Mouse (Mus musculus) liver, embryonic 13.5 days (tissue): Measurements from ENCODE around the gene Zmynd11. TPM values are rescaled to one million over a fixed set of nuclear protein-coding genes. Genes with fewer than 3 reads are reported as not detected.
A peak's percentile ranks its signal among the peaks of the same experiment; 100 is the strongest.
"Not testable (repeated sequence)": the region's sequence is repeated elsewhere in the genome, so short reads cannot be mapped to it uniquely, and the experiment has no call there.

Experiments used
- ATAC-seq: fragments of 200-750 bp; cut with Nextera tagmentation; 2 replicates; pipeline ENCODE4 v1.8.0; 2017; ENCODE audit warnings: low read depth, mild to moderate bottlenecking, moderate number of reproducible peaks, moderate library complexity
- DNase-seq: peaks from one replicate; pipeline ENCODE4 v3.0.0; 2022
- H3K27ac ChIP-seq: fragments of 300-500 bp; sonication (generic); 2 replicates; pipeline ENCODE4 v1.5.1; 2015; ENCODE audit warnings: moderate library complexity, mild to moderate bottlenecking, inconsistent platforms
- H3K27me3 ChIP-seq: fragments of 300-500 bp; sonication (generic); 2 replicates; pipeline ENCODE4 v1.6.1; 2015; ENCODE audit warnings: mild to moderate bottlenecking, inconsistent platforms
- H3K36me3 ChIP-seq: fragments of 300-500 bp; sonication (generic); 2 replicates; pipeline ENCODE4 v1.6.1; 2015; ENCODE audit warnings: mild to moderate bottlenecking, inconsistent platforms
- H3K4me1 ChIP-seq: fragments of 300-500 bp; sonication (generic); replicated peaks from 2 replicates; pipeline ENCODE4 v1.6.1; 2015; ENCODE audit warnings: inconsistent platforms
- H3K4me2 ChIP-seq: fragments of 300-500 bp; sonication (generic); 2 replicates; pipeline ENCODE4 v1.6.1; 2015; ENCODE audit warnings: inconsistent platforms, mild to moderate bottlenecking, moderate library complexity
- H3K4me3 ChIP-seq: fragments of 300-500 bp; sonication (generic); replicated peaks from 2 replicates; pipeline ENCODE4 v1.5.1; 2015; ENCODE audit warnings: mild to moderate bottlenecking, inconsistent platforms
- H3K9ac ChIP-seq: fragments of 300-500 bp; sonication (generic); 2 replicates; pipeline ENCODE4 v1.6.1; 2015; ENCODE audit warnings: mild to moderate bottlenecking, inconsistent platforms
- H3K9me3 ChIP-seq: fragments of 300-500 bp; sonication (generic); replicated peaks from 2 replicates; pipeline ENCODE4 v1.6.1; 2016; ENCODE audit warnings: inconsistent platforms
- WGBS: fragments of 180-500 bp; shearing (Covaris S2); methylation state at CpG from one replicate; pipeline ENCODE4 v1.1.7; 2015; ENCODE audit not compliant: insufficient replicate concordance; 5-methylcytosine and 5-hydroxymethylcytosine counted together
- polyA plus RNA-seq: library from polyadenylated mRNA; unstranded; fragments of >200 nt; fragmentation: Nextera tagmentation; extraction: Ambion mirVana; gene quantifications from 2 replicates; pipeline ENCODE4 v1.2.1, GENCODE M21; 2015

Zmynd11 gene
- polyA plus RNA-seq, 1 experiment from 2014 or later, result 25.9 TPM

GRCm38 (mm10) chr13:9763100-9763827 lies 1.9 kb downstream of the Zmynd11 start:
- Histone ChIP-seq H3K27me3 (peaks cover 15% of the 10 kb centered on the region; the same call in 1 of the 2 replicates), H3K9ac (peak overlapping the region; percentile 96), H3K4me1 (peaks cover 46% of the 10 kb centered on the region), H3K36me3 (no peaks in the 10 kb centered on the region), H3K27ac (peak overlapping the region; percentile 87), H3K4me3 (peak overlapping the region; percentile 89), H3K4me2 (peak overlapping the region; percentile 91), H3K9me3 (no peaks in the 10 kb centered on the region)
- ATAC-seq (peak; percentile 77), DNase-seq (peak; percentile 35)
- WGBS, result 4% methylated on average over 21 of the region's 21 CpGs

GRCm38 (mm10) chr13:9760057-9760456 lies 5.1 kb downstream of the Zmynd11 start:
- no peak overlapping the region for H3K4me3 ChIP-seq
- H3K27ac ChIP-seq, result no peak overlapping the region
- no peaks in the 10 kb centered on the region for H3K9me3 ChIP-seq
- 0 out of 2 replicates have a peak overlapping the region, but pooled peaks have one; percentile 2 for H3K9ac ChIP-seq
- H3K36me3 ChIP-seq, result no peaks in the 10 kb centered on the region
- peaks cover 42% of the 10 kb centered on the region for H3K4me1 ChIP-seq
- DNase-seq (peak; percentile 23), ATAC-seq (no peak; the same call in 1 of the 2 replicates)
- H3K27me3 ChIP-seq, result peaks cover 5% of the 10 kb centered on the region; the same call in 1 of the 2 replicates
- peak overlapping the region; percentile 8; the same call in 1 of the 2 replicates for H3K4me2 ChIP-seq
- 32% methylated on average over 6 of the region's 6 CpGs for WGBS

DNA sequence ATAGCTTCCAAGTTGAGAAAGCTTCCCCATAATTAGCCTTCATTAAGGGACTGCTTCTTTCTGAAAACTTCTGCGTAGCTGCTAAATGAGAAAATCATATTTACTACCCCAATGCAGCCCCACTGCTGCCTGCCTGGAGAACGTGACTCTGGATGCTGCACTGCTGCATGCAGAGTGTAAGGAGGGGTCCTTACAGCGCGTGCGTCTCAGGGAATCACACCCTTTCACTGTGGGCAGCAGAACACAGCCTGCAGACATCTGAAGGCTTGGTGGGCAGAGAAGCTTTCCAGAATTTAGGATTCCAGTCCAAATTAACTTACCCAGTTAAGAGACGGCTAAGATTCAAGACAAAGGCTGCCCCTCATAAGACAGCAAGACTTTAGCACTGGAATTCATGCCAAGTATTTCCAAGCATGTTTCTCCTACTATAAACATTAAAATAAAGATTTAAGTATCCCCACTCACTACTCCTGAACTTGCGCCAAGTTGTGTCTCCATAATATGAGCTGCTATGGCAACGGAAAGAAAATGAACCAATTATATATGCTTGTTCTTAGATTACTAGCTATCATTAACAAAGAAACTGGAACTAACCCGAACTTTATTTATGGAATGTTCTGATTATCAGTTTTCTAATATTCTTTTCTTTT lies 7.2 kb downstream of the Zmynd11 start:
- no peak overlapping the region for H3K4me2 ChIP-seq
- H3K4me3 ChIP-seq, result no peak overlapping the region
- DNase-seq (no peak), ATAC-seq (no peak)
- H3K9ac ChIP-seq, result no peak overlapping the region
- H3K27ac ChIP-seq, result no peak overlapping the region
- H3K27me3 ChIP-seq, result no peaks in the 10 kb centered on the region
- no peaks in the 10 kb centered on the region for H3K9me3 ChIP-seq
- no peaks in the 10 kb centered on the region for H3K36me3 ChIP-seq
- WGBS, result 78% methylated on average over 9 of the region's 9 CpGs
- peaks cover 42% of the 10 kb centered on the region for H3K4me1 ChIP-seq

DNA sequence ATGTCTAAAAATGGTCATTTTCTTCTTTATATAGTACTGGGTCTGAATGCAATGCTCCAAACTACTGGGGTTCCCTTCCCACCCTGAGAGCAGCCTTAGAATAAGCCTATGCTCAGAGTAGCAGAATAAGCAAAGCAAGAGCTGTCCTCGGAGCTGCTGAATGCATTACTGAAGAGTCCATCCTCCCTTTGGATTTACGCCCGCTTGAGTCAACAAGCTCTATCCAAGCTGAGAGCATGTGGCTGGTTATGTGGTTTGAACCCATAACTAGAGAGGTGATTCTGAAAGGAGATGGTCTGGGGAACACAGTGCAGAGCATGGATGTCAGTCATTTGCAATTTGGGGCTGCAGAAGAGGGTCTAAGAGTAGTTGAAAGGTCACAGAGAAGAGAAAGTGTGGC lies 11.4 kb downstream of the Zmynd11 start:
- Histone ChIP-seq H3K4me3 (no peak overlapping the region), H3K4me2 (no peak overlapping the region), H3K9me3 (no peaks in the 10 kb centered on the region), H3K36me3 (no peaks in the 10 kb centered on the region), H3K27ac (no peak overlapping the region), H3K4me1 (peaks cover 13% of the 10 kb centered on the region), H3K27me3 (no peaks in the 10 kb centered on the region), H3K9ac (no peak overlapping the region)
- ATAC-seq (no peak), DNase-seq (no peak)
- WGBS, result 62% methylated on average over 3 of the region's 3 CpGs

DNA sequence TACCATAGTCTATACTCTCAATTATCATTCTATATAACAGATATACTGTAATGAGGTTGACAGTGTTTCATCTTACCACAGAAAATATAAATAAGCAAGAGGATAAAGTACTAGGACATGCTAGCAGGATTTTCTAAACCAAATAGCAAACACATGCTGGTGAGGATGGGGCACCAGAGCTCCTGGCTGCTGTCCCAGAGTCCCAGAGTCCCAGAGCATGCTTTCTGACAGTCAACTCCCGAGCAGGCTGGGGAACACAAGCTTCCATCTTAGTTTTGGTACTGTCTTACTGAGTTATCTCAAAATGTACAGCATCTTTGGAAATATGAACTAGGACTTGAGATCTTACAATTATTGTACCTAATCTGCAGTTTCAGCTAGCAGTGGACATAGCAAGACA lies 14.8 kb downstream of the Zmynd11 start:
- 47% methylated on average over 1 of the region's 1 CpGs for WGBS
- H3K4me3 ChIP-seq, result no peak overlapping the region

GRCm38 (mm10) chr13:9749796-9750195 lies 15.3 kb downstream of the Zmynd11 start:
- Histone ChIP-seq H3K9me3 (no peaks in the 10 kb centered on the region), H3K4me3 (no peak overlapping the region), H3K36me3 (no peaks in the 10 kb centered on the region), H3K27me3 (no peaks in the 10 kb centered on the region), H3K27ac (no peak overlapping the region), H3K9ac (no peak overlapping the region), H3K4me2 (no peak overlapping the region), H3K4me1 (peaks cover 7% of the 10 kb centered on the region)
- 63% methylated on average over 4 of the region's 4 CpGs for WGBS
- DNase-seq (no peak), ATAC-seq (no peak)

More for the DNA sequence above, 14.8 kb downstream of the Zmynd11 start:
- Histone ChIP-seq H3K27me3 (no peaks in the 10 kb centered on the region), H3K27ac (no peak overlapping the region), H3K36me3 (no peaks in the 10 kb centered on the region), H3K9me3 (no peaks in the 10 kb centered on the region), H3K4me1 (peaks cover 7% of the 10 kb centered on the region), H3K4me2 (no peak overlapping the region), H3K9ac (no peak overlapping the region)
- no peak for DNase-seq
- no peak for ATAC-seq

GRCm38 (mm10) chr13:9738190-9738589 lies 26.9 kb downstream of the Zmynd11 start:
- WGBS, result 56% methylated on average over 2 of the region's 2 CpGs
- H3K9ac ChIP-seq, result no peak overlapping the region
- no peak for DNase-seq
- peaks cover 2% of the 10 kb centered on the region; the same call in 1 of the 2 replicates for H3K36me3 ChIP-seq
- H3K9me3 ChIP-seq, result no peaks in the 10 kb centered on the region
- H3K27ac ChIP-seq, result no peak overlapping the region
- no peak for ATAC-seq
- no peaks in the 10 kb centered on the region for H3K27me3 ChIP-seq
- peaks cover 11% of the 10 kb centered on the region for H3K4me1 ChIP-seq
- no peak overlapping the region for H3K4me2 ChIP-seq
- no peak overlapping the region for H3K4me3 ChIP-seq

- Histone ChIP-seq H3K27ac (no peak overlapping the region), H3K36me3 (peaks cover 3% of the 10 kb centered on the region; the same call in 1 of the 2 replicates), H3K27me3 (no peaks in the 10 kb centered on the region), H3K4me2 (no peak overlapping the region), H3K4me1 (peaks cover 8% of the 10 kb centered on the region), H3K9me3 (no peaks in the 10 kb centered on the region), H3K9ac (no peak overlapping the region), H3K4me3 (no peak overlapping the region)
- WGBS, result 55% methylated on average over 5 of the region's 5 CpGs
- no peak for DNase-seq
- ATAC-seq, result no peak
Measured at GRCm38 (mm10) chr13:9737024-9737423, 28.1 kb downstream of the Zmynd11 start.

- not testable (repeated sequence) for H3K36me3 ChIP-seq, H3K9me3 ChIP-seq, H3K27me3 ChIP-seq, H3K4me1 ChIP-seq, H3K4me2 ChIP-seq, H3K4me3 ChIP-seq, ATAC-seq, H3K27ac ChIP-seq, DNase-seq, H3K9ac ChIP-seq
- 89% methylated on average over 4 of the region's 5 CpGs for WGBS
Measured at GRCm38 (mm10) chr13:9732262-9732661, 32.9 kb downstream of the Zmynd11 start.

- no peaks in the 10 kb centered on the region for H3K4me1 ChIP-seq
- H3K9me3 ChIP-seq, result no peaks in the 10 kb centered on the region
Measured at GRCm38 (mm10) chr13:9729073-9729472, 36.1 kb downstream of the Zmynd11 start.

DNA sequence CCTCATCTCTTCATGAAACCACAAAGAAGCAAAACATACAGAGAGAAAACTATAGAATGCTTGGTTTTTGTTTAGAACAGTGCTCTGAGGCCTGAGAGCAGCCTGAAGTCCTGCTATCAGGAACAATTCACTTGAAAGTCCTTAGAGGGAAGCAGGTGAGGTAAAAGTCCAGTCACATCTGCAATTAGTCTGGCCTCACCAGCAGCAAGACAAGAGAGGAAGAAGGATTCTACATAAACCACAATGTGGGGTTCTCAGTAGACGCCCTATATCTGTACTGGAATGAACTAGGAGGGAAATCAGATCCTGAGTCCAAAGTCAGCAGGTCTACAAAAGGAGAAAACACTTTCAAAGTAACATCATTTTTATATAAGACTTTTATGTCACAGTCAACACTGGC lies 49.9 kb downstream of the Zmynd11 start:
- no peak overlapping the region for H3K4me2 ChIP-seq
- ATAC-seq, result no peak
- WGBS, result 70% methylated on average over 1 of the region's 1 CpGs
- H3K4me3 ChIP-seq, result no peak overlapping the region
- peaks cover 16% of the 10 kb centered on the region for H3K4me1 ChIP-seq
- no peak overlapping the region for H3K27ac ChIP-seq
- H3K9me3 ChIP-seq, result no peaks in the 10 kb centered on the region
- DNase-seq, result no peak
- H3K27me3 ChIP-seq, result no peaks in the 10 kb centered on the region
- no peak overlapping the region for H3K9ac ChIP-seq
- H3K36me3 ChIP-seq, result peaks cover 7% of the 10 kb centered on the region

More at GRCm38 (mm10) chr13:9729073-9729472, 36.1 kb downstream of the Zmynd11 start:
- no peaks in the 10 kb centered on the region for H3K27me3 ChIP-seq
- no peak overlapping the region for H3K27ac ChIP-seq
- peaks cover 11% of the 10 kb centered on the region; the same call in 1 of the 2 replicates for H3K36me3 ChIP-seq
- H3K4me3 ChIP-seq, result no peak overlapping the region
- DNase-seq (no peak), ATAC-seq (no peak)
- 63% methylated on average over 1 of the region's 1 CpGs for WGBS
- H3K9ac ChIP-seq, result no peak overlapping the region
- no peak overlapping the region for H3K4me2 ChIP-seq
